Mouse (Mus musculus): ENCODE results near the gene Cyp8b1. TPM values are rescaled to one million over a fixed set of nuclear protein-coding genes. Genes with fewer than 3 reads are reported as not detected.

Cyp8b1 gene
- polyA plus RNA-seq, 1 experiment from 2014 or later, result not detected

DNA sequence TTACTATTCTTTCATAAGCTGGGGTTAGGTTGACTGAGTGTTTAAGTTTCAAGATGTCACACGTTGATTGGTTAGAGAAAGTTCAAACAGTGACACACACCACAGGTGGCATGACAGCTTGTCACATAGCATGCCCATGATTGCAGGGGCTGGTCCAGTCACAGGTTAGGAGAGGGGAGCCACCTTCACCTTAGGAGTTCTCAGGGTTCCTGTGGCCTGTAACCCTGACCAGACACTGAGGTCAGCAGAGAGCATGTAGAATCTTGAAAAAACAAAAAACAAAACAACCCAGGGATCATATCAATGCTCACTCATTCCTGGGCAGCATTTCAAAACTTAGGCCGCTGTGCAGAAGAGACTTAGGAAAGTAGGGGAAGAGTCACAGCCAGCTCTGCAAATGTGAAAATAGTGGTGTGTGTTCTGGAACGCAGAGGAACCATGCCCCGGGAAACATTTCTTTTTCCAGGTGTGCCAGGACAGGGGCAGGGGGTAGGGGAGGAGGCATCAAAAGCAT, 26.1 kb downstream of the Cyp8b1 start:
- no peaks in the 10 kb centered on the region for H3K9me3 ChIP-seq (ENCODE audit: control insufficient read depth, low read length)
- H3K27ac ChIP-seq, result no peak overlapping the region
- H3K27me3 ChIP-seq (ENCODE audit: control insufficient read depth, insufficient read depth, low read length), result no peaks in the 10 kb centered on the region
- H3K9ac ChIP-seq, result no peak overlapping the region
- 77% methylated on average over 4 of the region's 4 CpGs for WGBS
- no peak overlapping the region for H3K4me3 ChIP-seq (replicated peaks; ENCODE audit: low read length)
- H3K36me3 ChIP-seq (replicated peaks; ENCODE audit: control insufficient read depth, insufficient read depth), result no peaks in the 10 kb centered on the region
- ATAC-seq (ENCODE audit: low FRiP score) (no peak), DNase-seq (ENCODE audit: low spot score) (no peak)
- no peaks in the 10 kb centered on the region for H3K4me1 ChIP-seq (replicated peaks; ENCODE audit: control insufficient read depth, insufficient read depth, low read length)
- no peak overlapping the region for H3K4me2 ChIP-seq (replicated peaks)

DNA sequence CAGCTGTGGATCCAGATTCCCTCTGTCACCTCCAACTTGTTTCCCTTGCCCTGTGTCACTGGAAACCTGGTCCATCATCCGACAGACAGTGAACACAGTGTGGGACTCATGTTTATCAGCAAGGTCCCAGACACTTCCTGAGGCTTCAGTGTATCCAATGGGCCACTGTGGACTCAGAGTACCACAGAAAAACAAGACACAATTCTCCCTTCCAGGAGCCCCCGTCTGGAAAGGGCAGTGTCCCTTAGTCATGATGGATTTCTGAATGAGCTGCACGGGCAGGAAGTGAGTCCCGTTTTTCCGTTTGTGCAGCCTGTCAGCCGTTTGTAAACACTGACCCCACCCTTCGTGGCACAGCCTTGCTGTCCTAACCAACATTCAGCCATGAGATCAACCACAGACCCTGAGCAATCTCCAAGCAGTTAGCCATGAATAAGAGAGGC, 34.1 kb downstream of the Cyp8b1 start:
- Histone ChIP-seq H3K9ac (no peak overlapping the region), H3K4me1 (replicated peaks; ENCODE audit: control insufficient read depth, insufficient read depth, low read length) (no peaks in the 10 kb centered on the region), H3K27me3 (ENCODE audit: control insufficient read depth, insufficient read depth, low read length) (no peaks in the 10 kb centered on the region), H3K4me3 (replicated peaks; ENCODE audit: low read length) (no peak overlapping the region), H3K36me3 (replicated peaks; ENCODE audit: control insufficient read depth, insufficient read depth) (no peaks in the 10 kb centered on the region), H3K27ac (no peak overlapping the region), H3K4me2 (replicated peaks) (no peak overlapping the region), H3K9me3 (ENCODE audit: control insufficient read depth, low read length) (no peaks in the 10 kb centered on the region)
- DNase-seq (ENCODE audit: low spot score) (no peak), ATAC-seq (ENCODE audit: low FRiP score) (no peak)
- 74% methylated on average over 7 of the region's 7 CpGs for WGBS

DNA sequence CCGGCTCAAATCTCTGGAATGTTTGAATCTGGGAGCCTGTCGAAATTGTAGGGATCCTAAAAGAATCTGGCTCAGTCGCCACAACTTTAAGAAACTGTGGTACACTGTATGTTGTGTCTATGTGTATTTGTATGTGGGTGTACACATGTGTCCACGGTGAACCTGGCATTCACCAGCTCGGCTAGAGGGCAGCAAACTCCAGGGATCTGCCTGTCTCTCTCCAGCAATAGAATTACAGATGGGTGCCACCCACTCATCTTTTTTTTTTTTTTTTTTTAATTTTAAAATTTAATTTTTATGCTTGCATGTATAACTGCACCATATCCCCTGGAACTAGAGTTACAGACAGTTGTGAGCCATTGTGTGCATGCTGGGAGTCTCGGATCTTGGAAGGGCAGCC, 34.8 kb downstream of the Cyp8b1 start:
- Histone ChIP-seq H3K9me3 (ENCODE audit: control insufficient read depth, low read length) (no peaks in the 10 kb centered on the region), H3K36me3 (replicated peaks; ENCODE audit: control insufficient read depth, insufficient read depth) (no peaks in the 10 kb centered on the region), H3K4me3 (replicated peaks; ENCODE audit: low read length) (no peak overlapping the region), H3K9ac (no peak overlapping the region), H3K4me1 (replicated peaks; ENCODE audit: control insufficient read depth, insufficient read depth, low read length) (no peaks in the 10 kb centered on the region), H3K27ac (no peak overlapping the region), H3K4me2 (replicated peaks) (no peak overlapping the region), H3K27me3 (ENCODE audit: control insufficient read depth, insufficient read depth, low read length) (no peaks in the 10 kb centered on the region)
- WGBS, result 82% methylated on average over 6 of the region's 6 CpGs
- ATAC-seq (ENCODE audit: low FRiP score), result no peak
- no peak for DNase-seq (ENCODE audit: low spot score)

DNA sequence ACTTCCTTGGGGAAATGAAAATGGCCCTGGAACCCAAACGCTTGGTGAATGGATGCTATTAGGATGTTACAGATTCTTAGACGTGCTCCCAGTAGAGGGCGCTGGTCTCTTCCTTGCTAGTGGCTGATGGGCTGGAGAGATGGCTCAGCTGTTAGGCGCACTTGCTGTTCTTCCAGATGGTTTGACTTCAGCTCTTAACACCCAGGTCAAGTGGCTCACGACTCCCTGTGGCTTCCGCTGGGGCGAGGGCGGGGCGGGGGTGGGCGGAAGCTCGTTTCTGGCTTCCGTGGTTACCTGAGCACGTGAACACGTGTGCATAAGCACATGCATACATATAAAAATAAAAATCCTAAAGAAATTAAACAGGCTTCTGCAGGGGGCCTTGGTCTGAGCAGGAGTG, 35.3 kb downstream of the Cyp8b1 start:
- Histone ChIP-seq H3K9ac (no peak overlapping the region), H3K36me3 (replicated peaks; ENCODE audit: control insufficient read depth, insufficient read depth) (no peaks in the 10 kb centered on the region), H3K9me3 (ENCODE audit: control insufficient read depth, low read length) (no peaks in the 10 kb centered on the region), H3K4me2 (replicated peaks) (peak overlapping the region; percentile 31; the same call in 1 of the 2 replicates), H3K27ac (no peak overlapping the region), H3K4me3 (replicated peaks; ENCODE audit: low read length) (no peak overlapping the region), H3K4me1 (replicated peaks; ENCODE audit: control insufficient read depth, insufficient read depth, low read length) (no peaks in the 10 kb centered on the region), H3K27me3 (ENCODE audit: control insufficient read depth, insufficient read depth, low read length) (no peaks in the 10 kb centered on the region)
- no peak for ATAC-seq (ENCODE audit: low FRiP score)
- DNase-seq (ENCODE audit: low spot score), result peak; percentile 60
- WGBS, result 28% methylated on average over 14 of the region's 14 CpGs

DNA sequence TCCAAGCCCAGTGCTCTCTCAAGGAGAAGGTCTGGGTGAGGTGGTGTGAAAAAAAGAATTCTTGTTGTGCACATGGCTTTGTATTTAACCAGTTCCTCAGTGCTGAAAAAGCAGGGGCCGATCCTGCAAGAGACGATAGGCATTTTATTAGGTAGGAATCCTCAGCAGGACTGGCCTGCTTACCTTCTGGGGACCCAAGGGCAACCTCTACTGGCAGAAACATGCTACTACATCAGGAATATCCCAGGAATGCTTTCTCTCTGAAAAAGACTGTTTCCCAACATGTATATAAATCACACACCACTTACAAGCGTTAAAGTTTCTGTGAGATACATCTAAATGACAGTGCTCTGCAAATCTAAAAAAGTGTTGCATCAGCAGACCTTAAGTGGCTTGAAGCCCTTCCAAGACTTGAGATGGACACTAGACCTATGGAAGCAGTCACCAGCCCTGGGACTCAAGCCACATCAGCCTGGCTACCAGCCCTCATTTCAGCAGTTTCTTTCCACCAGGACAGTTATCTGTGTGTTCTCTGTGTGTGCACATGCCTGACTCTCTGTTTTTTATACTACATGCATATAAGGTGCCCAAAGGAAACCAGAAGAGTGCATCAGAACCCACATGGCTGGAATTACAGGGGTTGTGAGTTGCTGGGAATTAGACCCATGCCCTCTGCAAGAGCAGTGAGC, 38.9 kb downstream of the Cyp8b1 start:
- Histone ChIP-seq H3K36me3 (replicated peaks; ENCODE audit: control insufficient read depth, insufficient read depth) (no peaks in the 10 kb centered on the region), H3K9me3 (ENCODE audit: control insufficient read depth, low read length) (no peaks in the 10 kb centered on the region), H3K4me3 (replicated peaks; ENCODE audit: low read length) (no peak overlapping the region), H3K4me1 (replicated peaks; ENCODE audit: control insufficient read depth, insufficient read depth, low read length) (no peaks in the 10 kb centered on the region), H3K9ac (0 out of 2 replicates have a peak overlapping the region, but pooled peaks have one; percentile 28), H3K27ac (no peak overlapping the region), H3K4me2 (replicated peaks) (no peak overlapping the region), H3K27me3 (ENCODE audit: control insufficient read depth, insufficient read depth, low read length) (no peaks in the 10 kb centered on the region)
- WGBS, result 18% methylated on average over 3 of the region's 3 CpGs
- DNase-seq (ENCODE audit: low spot score), result peak; percentile 80
- ATAC-seq (ENCODE audit: low FRiP score), result no peak

DNA sequence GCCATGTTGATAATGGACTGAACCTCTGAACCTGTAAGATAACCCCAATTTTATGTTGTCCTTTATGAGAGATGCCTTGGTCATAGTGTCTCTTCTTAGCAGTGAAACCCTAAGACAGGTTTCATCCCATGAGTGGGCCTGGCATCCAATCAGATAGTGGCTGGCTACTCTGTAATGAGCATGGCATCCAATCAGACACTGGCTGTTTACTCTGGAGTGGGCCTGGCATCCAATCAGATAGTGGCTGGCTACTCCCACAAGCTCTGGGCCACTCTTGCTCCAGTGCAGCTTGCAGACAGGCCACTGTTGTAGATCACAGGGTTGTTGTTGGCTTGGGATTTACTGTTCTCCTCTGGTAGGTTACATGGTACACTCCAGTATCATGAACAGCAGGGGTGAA, 42.5 kb downstream of the Cyp8b1 start:
- no peak overlapping the region for H3K4me3 ChIP-seq (replicated peaks; ENCODE audit: low read length)
- no peaks in the 10 kb centered on the region for H3K9me3 ChIP-seq (ENCODE audit: control insufficient read depth, low read length)
- H3K4me2 ChIP-seq (replicated peaks), result no peak overlapping the region
- DNase-seq (ENCODE audit: low spot score) (no peak), ATAC-seq (ENCODE audit: low FRiP score) (no peak)
- no peaks in the 10 kb centered on the region for H3K27me3 ChIP-seq (ENCODE audit: control insufficient read depth, insufficient read depth, low read length)
- H3K4me1 ChIP-seq (replicated peaks; ENCODE audit: control insufficient read depth, insufficient read depth, low read length), result no peaks in the 10 kb centered on the region
- H3K27ac ChIP-seq, result no peak overlapping the region
- no peaks in the 10 kb centered on the region for H3K36me3 ChIP-seq (replicated peaks; ENCODE audit: control insufficient read depth, insufficient read depth)
- no peak overlapping the region for H3K9ac ChIP-seq

DNA sequence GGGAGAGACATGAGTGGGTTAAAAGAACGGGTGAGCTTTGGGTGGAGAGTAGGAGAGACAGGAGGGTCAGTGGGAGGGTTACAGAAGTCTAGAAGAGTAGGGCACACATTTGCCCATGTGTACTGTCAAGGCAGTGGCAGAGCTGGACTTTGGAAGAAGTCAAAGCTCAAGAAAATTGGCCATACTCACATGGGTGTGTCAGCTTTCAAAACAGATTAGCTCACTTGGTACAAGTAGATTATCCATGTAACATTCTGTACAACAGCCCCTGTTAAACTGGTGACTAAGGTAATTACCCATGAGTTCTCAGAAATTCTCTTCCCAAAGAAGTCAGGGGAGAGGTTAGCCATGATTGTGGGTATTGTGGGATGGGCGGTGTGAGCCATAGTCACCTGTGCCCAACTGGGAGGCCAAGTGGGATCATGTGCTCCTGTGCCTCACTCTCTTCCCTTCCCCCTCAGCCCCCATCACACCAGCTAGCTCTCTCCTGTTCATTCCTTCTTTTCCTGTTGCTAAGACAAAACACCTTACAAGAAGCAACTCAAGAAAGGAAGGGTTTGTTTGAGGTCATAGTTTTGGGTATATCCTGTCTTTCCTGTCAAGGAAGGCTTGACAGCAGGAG, 43.9 kb downstream of the Cyp8b1 start:
- H3K27ac ChIP-seq, result no peak overlapping the region
- no peaks in the 10 kb centered on the region for H3K9me3 ChIP-seq (ENCODE audit: control insufficient read depth, low read length)
- no peak overlapping the region for H3K4me2 ChIP-seq (replicated peaks)
- no peak for DNase-seq (ENCODE audit: low spot score)
- WGBS, result 79% methylated on average over 2 of the region's 2 CpGs
- no peak for ATAC-seq (ENCODE audit: low FRiP score)
- H3K36me3 ChIP-seq (replicated peaks; ENCODE audit: control insufficient read depth, insufficient read depth), result no peaks in the 10 kb centered on the region
- no peaks in the 10 kb centered on the region for H3K4me1 ChIP-seq (replicated peaks; ENCODE audit: control insufficient read depth, insufficient read depth, low read length)
- H3K4me3 ChIP-seq (replicated peaks; ENCODE audit: low read length), result no peak overlapping the region
- no peaks in the 10 kb centered on the region for H3K27me3 ChIP-seq (ENCODE audit: control insufficient read depth, insufficient read depth, low read length)
- H3K9ac ChIP-seq, result no peak overlapping the region

DNA sequence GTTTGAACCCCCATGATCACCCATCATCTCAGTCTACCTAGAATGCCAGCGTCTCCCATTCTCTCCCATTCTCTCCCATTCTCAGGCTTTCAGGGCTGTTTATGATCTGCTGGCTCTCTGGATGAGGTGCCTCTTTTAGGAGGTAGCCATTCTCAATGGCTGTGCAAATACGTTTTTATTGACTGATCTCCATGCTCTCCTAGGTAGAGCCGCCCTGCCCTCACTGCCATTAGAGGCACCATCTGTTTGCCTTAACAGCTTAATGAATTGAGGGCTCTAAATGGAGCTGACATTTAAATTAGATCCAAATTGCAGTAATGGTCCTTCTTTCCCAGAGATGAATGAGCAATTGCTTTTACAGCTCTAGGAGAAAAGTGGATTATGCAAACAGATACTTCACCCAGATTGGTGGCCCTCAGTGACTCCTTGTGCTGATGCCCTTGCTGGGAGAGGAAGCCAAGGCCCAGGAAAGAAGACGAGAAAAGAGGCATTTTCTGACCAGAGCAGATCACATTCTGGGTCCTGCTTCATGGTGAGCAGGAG, 46.1 kb downstream of the Cyp8b1 start:
- DNase-seq (ENCODE audit: low spot score), result no peak
- ATAC-seq (ENCODE audit: low FRiP score), result no peak
- H3K4me3 ChIP-seq (replicated peaks; ENCODE audit: low read length), result no peak overlapping the region
- H3K27ac ChIP-seq, result peak overlapping the region; percentile 4; the same call in 1 of the 2 replicates
- no peaks in the 10 kb centered on the region for H3K9me3 ChIP-seq (ENCODE audit: control insufficient read depth, low read length)
- no peak overlapping the region for H3K4me2 ChIP-seq (replicated peaks)
- H3K27me3 ChIP-seq (ENCODE audit: control insufficient read depth, insufficient read depth, low read length), result no peaks in the 10 kb centered on the region
- H3K36me3 ChIP-seq (replicated peaks; ENCODE audit: control insufficient read depth, insufficient read depth), result no peaks in the 10 kb centered on the region
- H3K9ac ChIP-seq, result no peak overlapping the region
- H3K4me1 ChIP-seq (replicated peaks; ENCODE audit: control insufficient read depth, insufficient read depth, low read length), result peaks cover 6% of the 10 kb centered on the region
- 53% methylated on average over 4 of the region's 4 CpGs for WGBS

DNA sequence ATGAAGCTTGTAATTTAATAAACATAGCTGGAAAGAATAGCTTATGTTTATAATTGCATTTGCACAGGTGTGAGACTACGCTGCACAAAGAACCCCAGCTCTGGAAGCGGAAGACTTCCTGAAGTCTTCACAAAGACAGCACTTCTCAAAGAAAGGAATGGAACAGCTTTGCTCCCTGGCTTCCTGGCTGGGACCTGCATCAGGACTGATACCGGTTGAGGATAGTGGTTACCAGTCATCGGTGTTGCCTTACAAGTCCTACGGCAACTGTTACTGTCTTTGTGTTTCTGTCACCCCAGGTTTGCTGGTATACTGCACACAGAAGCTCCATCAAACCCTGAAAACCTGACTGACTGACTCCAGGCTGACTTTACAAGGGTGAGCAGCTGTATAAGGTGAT, 46.7 kb downstream of the Cyp8b1 start:
- peaks cover 6% of the 10 kb centered on the region for H3K4me1 ChIP-seq (replicated peaks; ENCODE audit: control insufficient read depth, insufficient read depth, low read length)
- no peak overlapping the region for H3K9ac ChIP-seq
- no peak overlapping the region for H3K4me3 ChIP-seq (replicated peaks; ENCODE audit: low read length)
- no peaks in the 10 kb centered on the region for H3K9me3 ChIP-seq (ENCODE audit: control insufficient read depth, low read length)
- no peak overlapping the region for H3K27ac ChIP-seq
- H3K27me3 ChIP-seq (ENCODE audit: control insufficient read depth, insufficient read depth, low read length), result no peaks in the 10 kb centered on the region
- 85% methylated on average over 5 of the region's 5 CpGs for WGBS
- H3K36me3 ChIP-seq (replicated peaks; ENCODE audit: control insufficient read depth, insufficient read depth), result no peaks in the 10 kb centered on the region
- DNase-seq (ENCODE audit: low spot score), result no peak
- no peak for ATAC-seq (ENCODE audit: low FRiP score)
- H3K4me2 ChIP-seq (replicated peaks), result no peak overlapping the region

Measured in hindbrain, embryonic 14.5 days (tissue).